Mouse (Mus musculus) embryonic stem cell, embryonic (primary cell): ENCODE data around the gene Hhat.

Source experiments
- CTCF ChIA-PET, 4 experiments: fragments of 300-600 bp in 2 of 4; fragments of 350-600 bp in 2 of 4; sonication (Branson Sonifier 250); formaldehyde crosslinking; loops; one replicate each; lab custom pipeline; 2022; ENCODE audit warnings: inconsistent platforms in 2 of 4; lab: Charles Lee
- POLR2A ChIA-PET, 4 experiments: fragments of 300-600 bp in 2 of 4; fragments of 350-600 bp in 2 of 4; sonication (Branson Sonifier 250); formaldehyde crosslinking; loops; one replicate each; lab custom pipeline; 2022; ENCODE audit warnings: antibody characterized with exemption in 4 of 4, inconsistent platforms in 1 of 4; lab: Charles Lee

The Hhat gene

DNA sequence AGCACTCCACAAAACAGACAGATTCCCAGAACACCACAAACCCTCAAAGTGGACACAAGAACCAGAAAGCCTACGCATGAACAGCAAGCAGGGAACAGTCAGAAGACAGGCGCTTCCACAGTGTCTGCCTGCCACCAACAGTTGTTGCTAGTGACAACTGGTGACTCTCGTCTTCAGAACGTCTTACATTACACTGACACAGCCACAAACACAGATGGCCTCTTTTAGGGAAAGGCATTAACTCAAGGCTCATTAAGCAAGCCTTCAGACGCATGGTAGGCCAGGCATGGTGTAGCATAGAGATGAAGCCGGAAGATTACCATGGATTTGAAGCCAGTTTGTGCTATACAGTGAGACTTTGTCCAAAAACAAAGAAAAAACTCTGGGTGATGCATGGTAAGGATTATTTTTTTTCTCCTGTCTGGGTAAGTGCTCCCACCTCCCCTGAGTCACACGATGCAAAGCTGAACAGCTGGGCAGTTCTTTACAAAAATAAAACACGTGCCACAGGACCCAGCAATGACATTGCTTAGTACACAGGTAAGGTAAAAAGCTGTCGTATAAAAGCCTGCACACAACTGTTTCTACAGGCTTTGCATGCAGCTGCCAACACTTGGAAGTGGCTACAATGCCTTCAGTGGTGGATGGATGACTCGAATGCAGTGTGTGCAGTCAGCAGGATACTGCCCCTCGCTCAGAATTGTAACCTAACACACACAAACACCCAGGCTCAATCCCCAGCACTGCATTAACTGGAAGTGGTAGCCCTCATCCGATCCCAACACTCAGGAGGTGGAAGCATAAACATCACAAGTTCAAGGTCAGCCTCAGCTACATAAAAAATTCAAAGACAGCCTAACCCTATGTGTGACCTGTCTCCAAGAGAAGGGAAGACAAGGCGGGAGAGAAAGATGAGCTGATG lies 15.1 kb downstream of the Hhat start:
- ChIA-PET POLR2A (interaction anchor here (0.6 to 4.6 kb wide), 8 partner anchors 8 to 374 kb away, joined by 3 to 42 read pairs (median 6); partner anchors contain the start of gene Diexf (in 1 of the 4)), CTCF (interaction anchor here in 1 of 4 experiments (0.6 kb wide), 1 partner anchor 39 kb away, joined by 15 read pairs; no protein-coding TSS in a partner anchor)

GRCm38 (mm10) chr1:192755246-192755645 lies 15.8 kb downstream of the Hhat start:
- POLR2A ChIA-PET: interaction anchor here in 3 of 4 experiments (1.1 to 4.6 kb wide), 4 partner anchors 9 to 11 kb away, joined by 3 to 42 read pairs (median 8); no protein-coding TSS in a partner anchor
- CTCF ChIA-PET: no interaction called here

GRCm38 (mm10) chr1:192754268-192754667 lies 16.8 kb downstream of the Hhat start:
- POLR2A ChIA-PET: interaction anchor here in 3 of 4 experiments (0.6 to 4.6 kb wide), 4 partner anchors 9 to 10 kb away, joined by 3 to 42 read pairs (median 8); no protein-coding TSS in a partner anchor

DNA sequence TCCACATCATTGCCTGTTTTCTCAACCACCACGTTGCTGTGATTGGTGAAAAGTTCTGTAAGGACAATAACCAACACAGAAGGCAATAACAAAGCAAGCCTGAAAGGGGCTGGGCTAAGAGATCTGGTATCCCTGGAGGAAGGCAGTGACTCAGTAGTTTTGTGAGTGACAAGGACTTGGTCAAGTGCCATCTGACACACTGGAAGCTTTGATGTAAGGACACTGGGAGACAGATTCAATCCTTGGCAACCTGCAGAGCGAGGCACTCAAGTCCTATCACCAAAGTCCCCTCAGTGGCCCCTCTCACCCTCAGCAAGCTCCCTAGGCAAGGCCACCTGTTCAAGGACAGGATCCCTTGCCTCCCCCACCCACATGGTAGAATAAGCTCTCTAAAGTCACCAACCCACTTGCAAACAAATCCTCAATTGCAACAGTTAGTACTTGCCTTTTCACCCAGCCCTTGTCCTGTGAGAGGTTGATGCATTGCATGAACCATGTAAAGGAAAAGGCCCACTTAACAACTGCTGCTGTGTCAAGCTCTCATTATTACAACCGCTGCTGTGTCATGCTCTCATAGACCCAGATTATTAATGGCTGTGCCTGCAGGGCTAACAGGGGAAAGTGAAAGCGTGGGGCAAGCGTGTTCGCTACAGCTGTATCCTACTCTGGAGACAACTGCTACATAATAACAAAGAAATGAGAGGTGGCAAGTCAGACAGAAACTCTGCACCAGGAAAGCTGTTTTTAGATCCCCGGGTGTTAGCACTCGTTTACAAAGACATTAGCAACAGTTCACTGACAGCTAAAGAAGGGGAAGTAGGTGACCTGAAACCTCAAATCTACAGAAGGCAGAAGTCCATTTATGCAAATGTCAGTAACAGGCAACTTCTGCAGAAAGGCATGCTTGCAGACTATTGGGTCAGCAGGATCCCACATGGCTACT lies 18.1 kb downstream of the Hhat start:
- CTCF ChIA-PET: interaction anchor here in 2 of 4 experiments (0.5 to 0.8 kb wide), 2 partner anchors 37 to 63 kb away, joined by 3 to 10 read pairs; no protein-coding TSS in a partner anchor
- POLR2A ChIA-PET: interaction anchor here in 3 of 4 experiments (0.8 to 1.2 kb wide), 6 partner anchors 9 to 18 kb away, joined by 3 to 5 read pairs (median 3); partner anchors contain the start of gene Hhat (in 1 of the 3)

More at GRCm38 (mm10) chr1:192754268-192754667, 16.8 kb downstream of the Hhat start:
- CTCF ChIA-PET: no interaction called here

DNA sequence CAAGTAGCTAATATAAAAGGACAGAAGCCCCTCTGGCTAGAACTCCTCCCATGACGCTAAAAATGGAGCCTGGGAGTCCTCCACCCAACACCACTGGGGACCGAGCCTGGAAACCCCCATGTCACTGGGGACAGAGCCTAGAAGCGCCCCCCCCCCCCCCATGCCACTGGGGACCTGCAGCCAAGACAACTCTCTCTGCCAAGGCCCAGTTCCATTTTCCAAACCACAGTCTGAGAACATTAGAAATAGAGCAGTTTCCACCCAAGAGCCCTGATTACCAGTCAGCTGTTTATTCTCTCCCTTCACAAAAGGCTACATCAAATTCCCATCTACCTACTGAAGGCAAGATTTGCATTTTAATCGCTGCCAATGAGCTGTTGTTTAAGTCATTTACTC lies 21.0 kb downstream of the Hhat start:
- CTCF ChIA-PET: interaction anchor here in 1 of 4 experiments (0.7 kb wide), 1 partner anchor 21 kb away, joined by 4 read pairs; the partner anchor contains the start of gene Hhat
- POLR2A ChIA-PET: interaction anchor here in 3 of 4 experiments (0.5 to 2.0 kb wide), 6 partner anchors 13 to 274 kb away, joined by 3 to 7 read pairs (median 4); no protein-coding TSS in a partner anchor

DNA sequence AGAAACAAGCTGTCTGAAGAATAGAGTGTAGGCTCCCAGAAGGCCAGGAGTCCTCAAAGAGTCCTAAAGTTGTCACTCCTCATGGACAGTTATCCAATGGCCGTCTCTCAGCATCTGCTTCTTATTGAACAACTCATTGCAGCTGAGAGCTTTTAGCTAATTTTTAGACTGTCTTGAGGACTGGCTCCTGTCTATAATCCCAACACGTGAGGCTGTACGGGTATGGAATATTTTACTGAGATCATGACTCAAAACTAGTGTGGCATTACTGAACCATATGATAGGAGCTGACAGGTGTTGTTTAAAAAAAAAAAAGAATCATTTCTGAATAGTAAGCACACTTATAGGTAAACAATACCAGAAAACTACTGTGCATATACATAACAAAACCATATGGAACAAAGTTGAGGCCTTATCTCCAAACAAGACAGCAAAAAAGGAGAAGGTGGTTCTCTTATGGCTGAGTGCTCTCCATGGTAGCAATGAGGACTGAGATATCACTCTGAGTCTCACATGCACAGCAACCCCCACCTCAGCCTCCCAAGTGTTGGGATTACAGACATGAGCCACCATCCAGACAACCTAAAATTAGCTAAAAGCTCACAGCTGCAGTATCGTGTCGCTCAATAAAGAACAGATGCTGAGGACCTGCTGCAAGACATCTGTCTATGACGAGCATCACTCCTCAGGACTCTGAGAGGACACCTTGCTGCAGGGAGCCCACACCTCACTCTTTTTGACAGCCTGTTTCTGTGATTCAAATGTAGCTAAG lies 21.6 kb downstream of the Hhat start:
- CTCF ChIA-PET: interaction anchor here in 2 of 4 experiments (0.6 to 0.7 kb wide), 2 partner anchors 15 to 22 kb away, joined by 4 read pairs; partner anchors contain the start of gene Hhat (in 1 of the 2)
- POLR2A ChIA-PET: interaction anchor here in 2 of 4 experiments (0.5 to 2.0 kb wide), 4 partner anchors 13 to 275 kb away, joined by 3 to 7 read pairs (median 4); no protein-coding TSS in a partner anchor

GRCm38 (mm10) chr1:192746201-192746600 lies 24.8 kb downstream of the Hhat start:
- POLR2A ChIA-PET: interaction anchor here (0.7 to 5.1 kb wide), 82 partner anchors 8 to 781 kb away, joined by 3 to 65 read pairs (median 4); partner anchors contain the start of genes Diexf (in 3 of the 4), Hhat (in 3 of the 4), Syt14 (in 2 of the 4) and Rcor3 (in 1 of the 4)
- CTCF ChIA-PET: interaction anchor here in 2 of 4 experiments (1.1 to 1.6 kb wide), 4 partner anchors 18 to 46 kb away, joined by 3 to 4 read pairs (median 3); no protein-coding TSS in a partner anchor

DNA sequence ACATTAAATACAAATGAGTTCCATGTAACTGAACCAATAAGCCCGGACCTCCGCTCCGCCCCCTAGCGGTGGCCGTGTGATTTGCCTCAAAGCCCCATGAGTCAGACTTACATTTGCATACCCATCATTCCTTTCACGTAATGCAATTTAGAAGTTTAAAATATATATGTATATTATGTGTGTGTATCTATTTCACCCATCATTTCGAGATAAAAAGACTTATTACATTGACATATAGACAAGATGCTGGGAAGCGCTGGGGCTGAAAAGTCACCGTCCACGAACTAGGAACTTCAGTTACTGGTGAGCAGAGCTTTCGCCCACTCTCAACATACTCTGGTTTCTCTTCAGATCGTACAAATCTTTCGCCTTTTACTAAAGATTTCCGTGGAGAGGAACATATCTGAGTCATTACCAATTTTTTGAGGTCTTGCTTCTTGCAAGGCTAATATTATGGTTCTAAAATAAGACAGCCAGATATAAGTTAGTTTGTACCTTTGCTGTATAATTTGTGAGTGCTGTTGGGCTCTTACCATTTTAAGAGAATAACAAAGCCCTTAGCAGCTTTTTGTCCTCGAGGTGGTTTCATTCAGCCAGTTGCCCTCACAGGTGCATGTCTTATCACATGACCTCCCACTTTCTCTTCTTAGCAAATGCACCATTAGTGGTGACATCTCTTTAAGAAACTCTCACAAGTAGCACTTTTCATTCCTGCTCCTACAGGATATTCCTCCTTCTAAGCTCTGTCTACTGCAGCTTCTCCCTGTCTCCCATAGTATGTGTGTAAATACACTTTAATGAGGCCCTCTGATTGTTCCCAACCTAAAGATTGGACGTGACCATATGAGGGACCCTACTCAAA lies 25.6 kb downstream of the Hhat start:
- POLR2A ChIA-PET: interaction anchor here (0.6 to 5.1 kb wide), 97 partner anchors 9 to 839 kb away, joined by 3 to 65 read pairs (median 4); partner anchors contain the start of genes Diexf (in 3 of the 4), Hhat (in 3 of the 4), Syt14 (in 2 of the 4) and Rcor3 (in 1 of the 4)
- CTCF ChIA-PET: interaction anchor here in 3 of 4 experiments (0.7 to 1.6 kb wide), 7 partner anchors 10 to 385 kb away, joined by 3 to 4 read pairs (median 3); partner anchors contain the start of gene Diexf (in 1 of the 3)

DNA sequence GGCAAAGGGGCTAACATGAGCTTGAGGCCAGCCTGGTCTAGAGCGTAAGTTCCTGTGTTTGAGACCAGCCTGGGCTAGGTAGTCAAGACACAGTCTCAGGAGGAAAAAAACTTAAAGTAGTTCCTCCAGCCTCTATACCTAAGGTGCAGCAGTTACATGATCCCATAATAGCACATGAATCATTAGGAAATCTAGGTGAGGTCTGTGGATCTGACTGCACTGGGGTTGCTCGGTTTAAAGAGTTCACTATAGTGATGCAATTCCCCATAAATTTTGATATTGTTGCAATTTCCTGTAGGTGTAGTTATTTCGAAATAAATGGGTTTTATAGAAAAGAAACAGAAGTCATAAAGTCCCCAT lies 26.2 kb downstream of the Hhat start:
- POLR2A ChIA-PET: interaction anchor here (0.6 to 5.1 kb wide), 54 partner anchors 9 to 838 kb away, joined by 3 to 65 read pairs (median 5); partner anchors contain the start of genes Diexf (in 2 of the 4), Hhat (in 2 of the 4), Rcor3 (in 1 of the 4) and Slc30a1 (in 1 of the 4)
- CTCF ChIA-PET: interaction anchor here in 2 of 4 experiments (0.7 to 1.6 kb wide), 5 partner anchors 9 to 385 kb away, joined by 3 to 4 read pairs (median 3); partner anchors contain the start of gene Diexf (in 1 of the 2)

DNA sequence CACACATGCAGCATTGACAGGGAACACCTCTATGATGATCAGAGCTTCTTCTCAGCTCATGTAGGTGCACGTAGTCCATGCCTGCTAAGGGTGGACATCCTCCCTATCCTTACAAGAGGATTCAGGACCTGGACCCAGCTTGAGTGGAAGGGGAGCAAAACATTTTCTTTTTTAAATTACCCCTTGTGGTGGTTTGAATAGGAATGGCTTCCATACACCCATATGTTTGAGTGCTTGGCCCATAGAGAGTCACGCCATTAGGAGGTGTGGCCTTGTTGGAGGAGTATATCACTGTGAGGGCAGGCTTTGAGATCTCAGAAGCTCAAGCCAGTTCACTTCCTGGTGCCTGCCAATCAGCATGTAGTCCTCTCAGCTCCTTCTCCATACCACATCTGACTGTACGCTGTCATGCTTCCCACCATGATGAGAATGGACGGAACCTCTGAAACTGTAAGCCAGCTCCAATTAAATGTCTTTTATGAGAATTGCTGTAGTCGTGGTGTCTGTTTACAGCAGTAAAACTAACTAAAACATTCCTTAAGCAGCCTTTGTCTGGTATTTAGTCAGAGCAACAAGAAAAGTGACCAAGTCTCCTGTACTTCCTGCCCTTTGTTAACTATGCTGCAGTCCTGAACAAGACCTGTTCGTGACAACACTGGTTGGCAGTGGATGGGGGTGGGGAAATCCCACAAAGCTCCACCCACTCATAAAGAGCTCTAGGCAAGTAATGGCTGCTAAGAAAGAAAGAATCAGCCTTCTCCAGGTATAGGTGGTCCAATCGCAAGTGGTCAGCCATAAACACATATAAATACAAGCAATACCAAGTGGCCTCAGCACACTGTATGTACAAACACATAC lies 28.4 kb downstream of the Hhat start:
- ChIA-PET POLR2A (interaction anchor here in 3 of 4 experiments (0.5 to 5.1 kb wide), 22 partner anchors 9 to 396 kb away, joined by 3 to 42 read pairs (median 3); partner anchors contain the start of genes Diexf (in 2 of the 3), Hhat (in 1 of the 3) and Syt14 (in 1 of the 3)), CTCF (interaction anchor here in 2 of 4 experiments (0.5 to 0.7 kb wide), 2 partner anchors 41 to 785 kb away, joined by 3 to 5 read pairs; no protein-coding TSS in a partner anchor)

DNA sequence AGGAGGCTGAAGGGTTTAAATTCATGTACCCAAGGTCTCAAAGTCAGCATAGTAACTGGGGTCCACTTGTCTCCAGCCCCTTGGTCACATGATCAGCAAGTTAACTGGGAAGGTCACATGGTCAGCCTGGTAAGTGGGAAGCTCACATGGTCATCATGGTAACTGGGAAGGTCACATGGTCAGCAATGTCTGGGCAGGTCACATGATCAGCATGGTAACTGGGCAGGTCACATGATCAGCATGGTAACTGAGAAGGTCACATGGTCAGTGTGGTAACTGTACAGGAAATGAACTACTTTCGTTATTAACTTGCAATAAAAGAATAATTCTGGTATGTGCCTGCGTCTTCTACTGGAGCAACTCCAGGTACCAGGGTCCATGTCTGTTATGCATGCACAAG lies 29.1 kb downstream of the Hhat start:
- ChIA-PET POLR2A (interaction anchor here in 2 of 4 experiments (0.5 to 5.1 kb wide), 10 partner anchors 8 to 388 kb away, joined by 3 to 42 read pairs (median 3); partner anchors contain the start of gene Diexf (in 2 of the 2)), CTCF (no interaction called here)

DNA sequence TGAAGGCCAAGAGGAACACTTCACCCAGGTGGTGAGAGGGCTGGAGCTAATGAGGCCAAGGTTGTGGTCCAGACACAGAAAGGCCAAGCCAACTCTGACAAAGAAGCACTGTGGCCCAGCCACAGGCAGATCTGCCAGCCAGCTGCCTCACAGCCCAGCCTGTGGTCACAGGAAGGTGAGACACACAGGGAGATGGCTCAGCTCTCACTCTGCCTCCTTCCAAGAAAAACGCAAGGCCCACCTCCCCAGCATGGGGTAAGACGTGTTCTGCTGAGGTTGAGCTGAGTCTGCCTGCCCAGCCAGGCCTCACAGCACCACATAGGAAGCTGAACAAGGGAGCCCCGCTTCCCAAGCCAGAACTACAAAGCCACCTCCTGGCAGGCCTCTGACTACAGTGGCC lies 34.5 kb downstream of the Hhat start:
- ChIA-PET CTCF (interaction anchor here in 1 of 4 experiments (1.7 kb wide), 1 partner anchor 12 kb away, joined by 5 read pairs; no protein-coding TSS in a partner anchor), POLR2A (interaction anchor here (0.6 to 5.2 kb wide), 12 partner anchors 8 to 981 kb away, joined by 3 to 45 read pairs (median 4); no protein-coding TSS in a partner anchor)

GRCm38 (mm10) chr1:192736002-192736426 lies 35.0 kb downstream of the Hhat start:
- ChIA-PET CTCF (interaction anchor here in 2 of 4 experiments (0.6 to 1.7 kb wide), 4 partner anchors 9 to 467 kb away, joined by 3 to 9 read pairs (median 4); no protein-coding TSS in a partner anchor), POLR2A (interaction anchor here (0.6 to 5.2 kb wide), 12 partner anchors 8 to 981 kb away, joined by 3 to 45 read pairs (median 4); no protein-coding TSS in a partner anchor)

DNA sequence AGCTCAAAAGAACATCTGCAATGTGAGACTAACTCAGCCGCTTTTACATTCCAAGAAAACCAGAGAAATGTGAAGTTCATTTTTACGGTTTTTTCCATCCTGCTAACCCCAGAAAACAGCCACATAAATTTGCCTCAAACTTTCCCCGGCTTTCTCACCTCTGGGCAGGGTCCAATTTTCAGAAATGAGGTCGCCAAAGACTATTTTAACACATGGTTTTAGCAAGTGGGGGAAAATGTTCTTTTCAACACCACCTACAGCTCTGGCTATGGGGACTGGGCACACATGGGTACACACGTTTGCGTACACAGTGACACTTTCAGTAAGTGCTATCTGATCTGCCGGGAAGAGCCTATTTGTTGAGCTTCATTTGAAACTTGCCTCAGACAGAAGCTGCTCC lies 40.5 kb downstream of the Hhat start:
- ChIA-PET CTCF (interaction anchor here in 1 of 4 experiments (0.7 kb wide), 1 partner anchor 756 kb away, joined by 3 read pairs; no protein-coding TSS in a partner anchor), POLR2A (interaction anchor here in 2 of 4 experiments (0.8 to 4.0 kb wide), 4 partner anchors 12 to 51 kb away, joined by 3 to 26 read pairs (median 4); no protein-coding TSS in a partner anchor)
